Mouse (Mus musculus) liver, embryonic 14.5 days (tissue): Measurements from ENCODE around the gene Pcyox1.

Source experiments
- CTCF ChIP-seq: IDR thresholded peaks from 2 replicates; pipeline ENCODE4 v1.5.1; 2016; ENCODE audit warnings: antibody characterized with exemption, low read depth, control low read depth
- EP300 ChIP-seq: IDR thresholded peaks from 2 replicates; pipeline ENCODE4 v1.6.1; 2016; ENCODE audit warnings: antibody characterized with exemption, low read depth

GRCm38 (mm10) chr6:86384692-86385091 lies 12.3 kb downstream of the Pcyox1 start:
- TF ChIP-seq EP300: no peak
- no peak for TF ChIP-seq CTCF
